Mouse (Mus musculus): ENCODE results near the gene Fgfr1op2. TPM values are rescaled to one million over a fixed set of nuclear protein-coding genes. Genes with fewer than 3 reads are reported as not detected.

The Fgfr1op2 gene
- polyA plus RNA-seq, 1 experiment from 2014 or later: 91.2 TPM

Other genes with a start within 250 kb of the Fgfr1op2 start
- gene Itpr2, start 75.0 kb upstream of the Fgfr1op2 start, polyA plus RNA-seq (2015; fragmentation: Nextera tagmentation; extraction: Ambion mirVana): 8.8 and 10.0 TPM in 2 replicates
- gene Ints13, start 632 bp downstream of the Fgfr1op2 start, polyA plus RNA-seq (2015; fragmentation: Nextera tagmentation; extraction: Ambion mirVana): 55.0 and 59.7 TPM in 2 replicates
- 124 and 128 TPM in 2 replicates for gene Med21, start 65.3 kb downstream of the Fgfr1op2 start, polyA plus RNA-seq (2015; fragmentation: Nextera tagmentation; extraction: Ambion mirVana)
- 28.2 and 32.5 TPM in 2 replicates for gene Tm7sf3, start 65.6 kb downstream of the Fgfr1op2 start, polyA plus RNA-seq (2015; fragmentation: Nextera tagmentation; extraction: Ambion mirVana)
- 18.0 and 18.8 TPM in 2 replicates for gene Stk38l, start 147.8 kb downstream of the Fgfr1op2 start, polyA plus RNA-seq (2015; fragmentation: Nextera tagmentation; extraction: Ambion mirVana)
- gene Arntl2, start 218.9 kb downstream of the Fgfr1op2 start, polyA plus RNA-seq (2015; fragmentation: Nextera tagmentation; extraction: Ambion mirVana): 2.8 and 3.8 TPM in 2 replicates